8 mouse cellular contexts compared by ENCODE assay signal in the genomic region with DNA sequence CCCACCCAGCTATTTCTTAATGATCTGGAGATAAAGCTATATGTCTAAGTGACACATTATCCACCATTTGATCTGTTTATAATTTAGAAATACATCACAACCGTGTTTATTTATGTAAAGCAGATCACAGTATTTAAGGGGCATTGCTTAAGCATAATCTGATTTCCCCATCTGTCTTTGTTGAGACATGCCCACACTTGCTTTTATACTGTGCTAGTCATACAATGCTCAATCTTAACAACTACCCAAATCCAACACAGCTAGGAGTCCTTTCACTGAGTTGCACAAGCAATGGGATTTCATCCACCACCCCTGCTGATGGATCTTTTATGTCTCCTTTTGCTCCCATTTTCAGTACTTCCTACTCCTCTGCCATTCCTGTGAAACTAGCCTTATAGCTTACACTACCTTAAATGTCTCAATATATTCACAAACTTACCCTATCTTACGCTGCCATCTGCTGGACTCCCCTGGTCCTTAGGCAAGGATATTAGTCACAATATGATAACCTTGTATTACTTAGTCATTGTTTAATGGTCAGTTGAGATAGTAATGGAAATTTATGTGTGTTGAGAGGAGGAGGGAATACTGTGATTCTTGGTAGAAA.
DNase-seq lines count a peak whose midpoint lies in the region; ATAC-seq and TF ChIP-seq lines count a peak whose summit lies in the region.

No protein-coding gene starts in this region.

- H3K27ac ChIP-seq in gastrocnemius, adult 2 months: no peak overlapping the region

- no peak overlapping the region for H3K4me3 ChIP-seq in gastrocnemius, adult 2 months

- peak; percentile 53 for TF ChIP-seq CTCF in gastrocnemius, adult 2 months (IDR thresholded peaks at IDR 0.05)

- intact Hi-C loops in gastrocnemius, adult 2 months (cut with DNase I): no loop called here
- intact Hi-C loops in gastrocnemius, postnatal 14 days (cut with DNase I; ENCODE audit: low total_unique reads): no loop called here

- peak; percentile 99 for ATAC-seq in common myeloid progenitor, adult 5-6 weeks (replicated peaks; ENCODE audit: low read depth, poor library complexity, severe bottlenecking)

- no peak for DNase-seq in gastrocnemius, adult 2 months
- DNase-seq in gastrocnemius, adult 8-10 months (ENCODE audit: low spot score in 2 of 2): no peak
- DNase-seq in MEL-GATA-1-ER (ENCODE audit: extremely low read depth, low read depth): peak; percentile 15
- DNase-seq in gastrocnemius, postnatal 14 days: peak; percentile 9
- DNase-seq in layer of hippocampus, adult 8-10 months (ENCODE audit: low spot score in 2 of 2): peak; percentile 18 to 48
- DNase-seq in lung, postnatal 25 days (ENCODE audit: low spot score): peak; percentile 5
- DNase-seq in right cerebral cortex, postnatal 25 days: peak; percentile 8

Comparison
In these comparisons a context has a peak if more than half of its experiments do, and no peak if none do; other contexts are left out.
1. DNase-seq: peak in MEL-GATA-1-ER (single experiment), gastrocnemius, postnatal 14 days (single experiment), layer of hippocampus, adult 8-10 months (2 of 2), lung, postnatal 25 days (single experiment) and right cerebral cortex, postnatal 25 days (single experiment); none in gastrocnemius, adult 2 months (single experiment) and gastrocnemius, adult 8-10 months (0 of 2).